Mouse (Mus musculus) liver, embryonic 14.5 days (tissue): Measurements from ENCODE around the gene Kmo.

Experiments used
- CTCF ChIP-seq: IDR thresholded peaks from 2 replicates; pipeline ENCODE4 v1.5.1; 2016; ENCODE audit warnings: antibody characterized with exemption, low read depth, control low read depth
- EP300 ChIP-seq: IDR thresholded peaks from 2 replicates; pipeline ENCODE4 v1.6.1; 2016; ENCODE audit warnings: antibody characterized with exemption, low read depth

DNA sequence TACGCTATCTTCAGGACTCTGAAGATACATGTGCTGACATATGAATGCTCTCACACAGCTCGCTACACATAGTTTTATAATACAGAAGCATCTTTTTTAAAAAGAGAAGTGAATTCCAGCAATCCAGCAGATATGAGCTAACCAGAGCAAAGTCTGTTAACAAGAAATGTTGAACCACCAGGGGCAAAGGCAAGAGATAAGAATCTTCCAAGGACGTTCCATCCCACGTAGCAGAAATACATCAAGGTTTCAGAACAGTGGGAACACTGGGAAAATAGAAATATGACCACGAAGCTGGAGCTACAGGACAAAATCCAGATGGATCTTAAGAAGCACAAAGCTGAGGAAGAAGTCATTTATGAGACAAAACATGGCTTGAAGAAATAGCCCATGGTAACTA is 10.2 kb downstream of the Kmo start:
- TF ChIP-seq CTCF (no peak), EP300 (no peak)
